Mouse (Mus musculus): ENCODE results near the gene Fgfbp1. TPM values are rescaled to one million over a fixed set of nuclear protein-coding genes. Genes with fewer than 3 reads are reported as not detected.
A peak's percentile ranks its signal among the peaks of the same experiment; 100 is the strongest.

The Fgfbp1 gene
- total RNA-seq, 2 experiments from 2014 or later: 5.5 to 6.8 TPM

- peak; percentile 8 to 13 for DNase-seq (ENCODE audit: low spot score in 2 of 2)
These were observed 33.4 kb downstream of the Fgfbp1 start for GRCm38 (mm10) chr5:43948111-43948743.

DNA sequence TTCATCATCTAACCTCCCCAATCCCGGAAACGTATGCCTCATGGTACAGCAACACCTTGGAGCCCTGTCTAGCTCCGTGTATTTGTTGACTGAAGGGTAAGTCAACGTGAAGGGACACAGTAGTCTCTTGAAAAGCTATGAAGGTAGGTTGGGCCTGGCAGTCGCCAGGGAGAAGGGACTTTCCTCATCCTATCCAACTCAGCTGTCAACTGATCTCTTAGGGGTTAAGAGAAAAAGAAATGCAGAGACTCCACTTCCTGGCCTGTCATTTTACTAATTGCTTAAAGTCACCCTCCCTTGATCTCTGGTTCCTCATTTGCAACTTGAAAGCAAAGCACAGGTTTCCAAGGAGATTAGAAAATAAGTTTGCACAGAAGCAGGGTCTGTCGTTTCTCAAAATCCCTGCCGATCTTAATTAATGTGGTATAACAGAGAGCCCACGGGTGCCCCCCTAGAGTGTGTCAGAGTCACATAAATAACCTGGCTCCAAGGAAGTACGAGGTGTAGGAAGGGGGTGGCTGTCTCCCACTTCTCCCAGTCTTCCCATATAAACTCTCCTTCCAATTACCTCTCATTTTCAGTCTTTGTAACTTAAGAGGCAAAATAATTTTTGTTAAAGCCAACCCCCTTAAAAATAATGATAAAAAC lies 34.1 kb downstream of the Fgfbp1 start:
- no peak for DNase-seq (ENCODE audit: low spot score in 2 of 2)
- intact Hi-C loops (cut with DNase I): no loop called here

More at GRCm38 (mm10) chr5:43948111-43948743, 33.4 kb downstream of the Fgfbp1 start:
- intact Hi-C loops (cut with DNase I): no loop called here

GRCm38 (mm10) chr5:43933269-43933668 lies 48.3 kb downstream of the Fgfbp1 start:
- no peak for DNase-seq (ENCODE audit: low spot score in 2 of 2)
- intact Hi-C loops (cut with DNase I): no loop called here

Other genes with a start within 250 kb of the Fgfbp1 start
- gene Bst1, start 162.9 kb downstream of the Fgfbp1 start, total RNA-seq (2021): under 1 TPM in 1 of 2 experiments, not detected in 1; 0.30 TPM
- gene Fbxl5, start 160.1 kb downstream of the Fgfbp1 start, total RNA-seq (2021): 10 to 100 TPM; 76.6 to 83.0 TPM
- gene Cd38, start 113.2 kb downstream of the Fgfbp1 start, total RNA-seq (2021): 1 to 10 TPM; 3.5 to 3.8 TPM
- gene Gm7879, start 68.6 kb downstream of the Fgfbp1 start, total RNA-seq (2021): 10 to 100 TPM; 11.0 to 12.1 TPM
- 10 to 100 TPM; 14.9 to 15.1 TPM for gene Prom1, start 120.3 kb upstream of the Fgfbp1 start, total RNA-seq (2021)
- 10 to 100 TPM; 44.1 to 45.0 TPM for gene Tapt1, start 244.8 kb upstream of the Fgfbp1 start, total RNA-seq (2021)